Mouse (Mus musculus): ENCODE data around the gene Tie1.

Tie1 gene

DNA sequence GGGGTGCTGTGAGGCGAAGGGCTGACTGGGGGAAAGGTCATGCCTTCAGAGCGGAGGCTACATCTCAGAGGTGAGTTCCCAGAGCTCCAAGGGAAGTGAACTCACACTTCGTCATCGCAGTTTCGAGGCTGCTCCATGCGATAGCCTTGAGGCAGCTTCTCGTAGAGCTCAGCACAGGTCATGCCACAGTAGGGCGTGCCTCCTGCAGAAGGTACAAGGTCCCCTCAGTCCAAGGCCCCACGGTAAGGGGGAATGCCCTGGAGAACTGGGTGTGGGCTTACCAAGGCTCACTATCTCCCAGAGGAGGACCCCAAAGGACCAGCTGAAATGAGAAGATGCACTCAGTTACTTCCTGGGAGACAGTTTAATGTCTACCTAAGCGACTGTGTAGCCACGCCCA, 17.2 kb downstream of the Tie1 start:
- no peak for DNase-seq (ENCODE audit: low read depth)

DNA sequence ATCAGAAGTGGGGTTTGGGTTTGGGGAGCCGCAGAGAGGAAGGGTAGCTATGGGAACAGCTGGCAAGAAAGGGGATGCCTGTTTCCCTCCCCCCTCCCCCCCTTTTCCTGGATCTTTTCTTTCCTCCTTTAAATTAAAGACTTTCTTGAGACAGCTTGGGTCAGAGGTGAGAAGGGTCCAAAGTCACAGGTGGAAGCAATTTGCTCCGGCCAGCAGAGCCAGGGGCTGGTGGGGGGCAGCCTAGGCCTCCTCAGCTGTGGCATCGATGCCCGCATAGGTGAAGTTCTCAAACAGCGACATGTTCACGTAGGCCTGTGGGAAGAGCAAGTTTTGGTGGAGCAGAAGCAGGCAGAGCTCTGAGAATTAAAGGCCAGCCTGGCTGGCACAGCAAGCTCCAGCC, 18.6 kb downstream of the Tie1 start:
- DNase-seq (ENCODE audit: low read depth) = no peak

DNA sequence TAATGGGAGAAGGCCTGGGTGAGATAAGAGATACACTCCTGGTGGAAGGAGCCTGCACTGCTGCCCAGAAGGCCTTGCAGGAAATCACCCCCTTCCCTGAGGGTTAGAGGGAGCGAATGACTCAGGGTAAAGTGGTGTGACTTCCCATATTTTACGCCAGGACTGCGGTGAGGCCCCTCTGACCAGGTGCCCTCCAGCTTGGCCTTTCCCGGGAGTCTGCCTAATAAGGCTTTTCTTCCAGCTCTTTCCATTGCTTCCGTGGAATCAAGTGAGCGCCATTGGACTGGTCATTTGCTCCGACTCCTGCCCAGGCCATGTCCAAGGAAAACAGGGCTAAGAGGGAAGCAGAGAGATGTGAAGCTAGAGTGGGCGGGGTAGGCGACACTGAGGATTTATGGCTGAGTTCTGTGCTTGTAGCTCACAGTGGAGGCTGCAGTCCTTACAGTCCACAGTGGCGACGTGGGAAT, 24.1 kb downstream of the Tie1 start:
- peak; percentile 23 for DNase-seq (ENCODE audit: low read depth)

DNA sequence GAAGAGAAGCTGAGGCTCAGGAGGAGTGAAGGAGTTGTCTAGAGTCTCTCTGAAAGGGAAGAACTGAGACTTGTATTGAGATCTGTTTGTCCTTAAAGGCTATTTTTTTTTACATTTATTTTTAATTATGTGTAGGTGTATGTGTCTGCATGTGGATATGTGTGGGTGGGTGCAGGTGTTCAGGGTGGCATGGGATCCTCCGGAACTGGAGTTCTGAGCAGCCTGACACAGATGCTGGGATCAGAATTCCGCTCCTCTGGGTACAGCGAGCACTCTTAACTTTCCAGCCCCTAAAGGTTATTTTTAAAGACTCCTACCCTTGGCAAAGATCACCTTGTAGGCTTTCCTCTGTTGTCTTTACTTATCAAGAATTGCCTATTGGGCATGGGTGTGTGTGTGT, 24.9 kb downstream of the Tie1 start:
- no peak for DNase-seq (ENCODE audit: low read depth)

DNA sequence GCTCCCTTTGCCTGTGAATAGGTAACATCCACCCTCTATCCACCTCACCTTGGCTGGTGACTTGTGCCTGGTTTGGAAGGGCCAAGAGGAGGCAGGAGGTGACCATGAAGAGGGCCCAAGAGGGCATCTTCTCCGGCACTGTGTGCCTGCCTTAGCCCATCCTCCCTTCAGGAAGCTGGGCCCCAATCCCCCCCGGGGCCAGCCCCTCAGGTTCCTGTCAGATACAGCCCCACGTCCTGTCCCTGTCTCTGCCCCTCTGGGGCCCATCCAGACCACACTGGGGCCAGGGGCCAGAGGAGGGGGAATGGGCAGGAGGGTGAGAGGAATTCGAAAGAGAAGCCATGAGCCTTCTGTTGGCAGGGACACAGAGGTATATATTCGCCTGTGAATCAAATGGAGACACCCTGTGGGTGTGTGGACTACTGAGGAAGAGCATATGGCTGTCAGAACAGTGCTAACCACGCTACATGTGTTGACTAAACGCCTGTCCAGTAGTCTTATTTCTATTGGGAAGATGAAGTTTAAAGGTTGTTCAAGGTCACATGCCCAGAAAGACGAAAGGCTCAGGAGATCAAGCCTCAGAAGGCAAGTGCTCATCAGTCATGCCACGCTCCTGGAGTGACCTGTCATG, 32.4 kb downstream of the Tie1 start, which contains the start of gene Mpl:
TSS of gene Mpl (minus strand) at position 169 of the 631 bp plus-strand sequence.
- DNase-seq (ENCODE audit: low read depth) = no peak

DNA sequence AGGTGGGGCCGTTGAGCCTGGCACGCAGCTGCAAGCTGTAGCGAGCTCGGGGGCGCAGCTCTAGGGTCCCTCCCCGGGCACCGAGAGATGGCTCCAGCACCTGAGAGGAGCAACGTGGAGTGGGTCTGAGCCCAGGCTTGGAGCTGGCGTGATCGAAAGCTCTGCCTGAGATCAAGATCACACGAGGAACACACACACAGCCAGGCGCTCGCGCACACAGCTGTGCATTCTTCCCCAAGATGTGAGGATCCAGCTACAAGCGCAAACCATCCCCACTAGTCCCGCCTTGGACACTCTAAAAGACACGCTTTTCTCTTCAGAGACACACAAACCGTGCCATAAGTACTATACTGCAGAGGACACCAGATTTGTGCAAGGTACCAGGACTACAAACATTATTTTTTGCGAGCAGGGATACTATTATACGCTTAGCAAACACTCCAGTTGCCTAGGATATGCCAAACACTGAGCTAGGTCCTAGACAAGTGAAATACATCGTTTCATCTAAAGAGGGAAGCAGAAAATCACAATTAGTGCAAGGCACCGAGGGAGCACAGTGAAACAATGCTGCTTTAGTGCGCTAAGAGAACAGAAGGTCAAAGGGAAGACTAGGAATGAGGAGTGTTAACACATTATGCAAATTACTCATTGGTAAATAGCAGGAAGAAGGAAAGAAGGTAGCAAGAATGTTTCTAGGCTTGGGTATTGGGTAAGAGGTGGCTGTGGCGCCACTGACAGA, 43.3 kb downstream of the Tie1 start:
- DNase-seq (ENCODE audit: low read depth) = no peak

DNA sequence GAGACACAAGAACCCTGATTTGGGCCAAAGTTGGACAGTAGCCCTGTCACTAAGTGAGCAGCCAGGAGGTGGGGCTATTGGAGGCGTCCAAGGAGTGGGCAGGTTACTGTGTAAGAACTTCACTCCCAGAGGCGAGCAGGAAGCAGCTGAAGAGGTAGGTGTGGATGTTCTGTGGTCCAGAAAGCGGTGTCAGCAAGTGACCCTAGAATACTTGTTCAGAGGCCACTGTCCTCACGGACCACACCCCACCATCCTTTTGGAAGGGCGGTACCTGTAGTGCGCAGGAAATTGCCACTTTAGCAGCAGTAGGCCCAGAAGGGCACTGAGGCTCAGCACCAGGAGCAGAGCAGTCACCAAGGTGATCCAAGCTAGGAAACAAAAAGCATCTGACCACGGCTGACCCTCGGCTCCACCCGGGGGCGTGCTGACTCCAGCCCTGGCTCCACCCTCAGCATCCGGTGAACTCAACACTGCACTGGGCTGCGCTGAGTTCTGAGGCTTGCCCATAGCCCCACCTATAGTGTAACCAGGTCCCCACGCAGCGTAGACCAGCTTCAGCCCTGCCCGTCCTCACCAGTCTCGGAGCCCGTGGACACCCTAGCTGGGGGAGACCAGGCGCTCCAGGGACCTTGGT, 44.0 kb downstream of the Tie1 start:
- DNase-seq (ENCODE audit: low read depth) = no peak

DNA sequence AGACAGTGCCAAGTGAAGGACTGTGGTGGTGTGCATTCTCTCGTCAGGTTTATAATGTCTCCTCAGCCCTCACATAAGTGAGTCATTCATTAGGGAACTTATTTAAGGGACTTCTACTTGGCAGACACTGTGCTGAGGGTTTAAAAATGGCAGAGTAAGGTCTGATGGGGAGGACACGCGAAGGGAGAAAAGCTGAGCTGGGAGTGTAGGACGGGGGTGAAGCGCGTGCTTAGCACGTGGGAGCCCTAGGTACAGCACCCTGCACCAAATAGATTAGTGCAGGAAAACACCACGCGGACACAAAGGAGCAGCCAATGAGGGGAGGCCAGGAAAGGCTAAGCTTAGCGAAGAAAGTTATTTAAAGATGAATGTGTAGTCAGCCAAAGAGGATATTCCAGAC, 44.8 kb downstream of the Tie1 start:
- no peak for DNase-seq (ENCODE audit: low read depth)

DNA sequence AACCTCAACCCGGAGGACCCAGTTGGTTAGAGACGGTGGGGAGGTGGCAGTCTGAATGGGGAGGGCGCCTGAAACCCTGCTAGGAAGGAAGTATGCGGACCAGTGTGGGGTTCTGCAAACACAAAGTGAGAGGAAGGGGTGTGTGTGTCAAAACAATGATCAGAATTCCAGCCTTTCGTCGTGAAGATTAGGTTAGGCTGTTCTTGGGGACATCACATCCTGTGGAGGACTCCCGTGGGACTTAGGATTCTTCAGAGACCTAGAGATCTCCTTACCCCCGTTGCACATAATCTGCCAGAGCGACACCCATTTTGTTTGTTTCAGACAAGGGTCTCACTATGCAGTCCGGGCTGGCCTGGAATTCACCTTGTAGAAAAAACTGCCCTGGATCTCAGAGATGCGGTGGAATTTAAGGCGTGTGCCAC, 52.0 kb downstream of the Tie1 start:
- DNase-seq (ENCODE audit: low read depth) = no peak

DNA sequence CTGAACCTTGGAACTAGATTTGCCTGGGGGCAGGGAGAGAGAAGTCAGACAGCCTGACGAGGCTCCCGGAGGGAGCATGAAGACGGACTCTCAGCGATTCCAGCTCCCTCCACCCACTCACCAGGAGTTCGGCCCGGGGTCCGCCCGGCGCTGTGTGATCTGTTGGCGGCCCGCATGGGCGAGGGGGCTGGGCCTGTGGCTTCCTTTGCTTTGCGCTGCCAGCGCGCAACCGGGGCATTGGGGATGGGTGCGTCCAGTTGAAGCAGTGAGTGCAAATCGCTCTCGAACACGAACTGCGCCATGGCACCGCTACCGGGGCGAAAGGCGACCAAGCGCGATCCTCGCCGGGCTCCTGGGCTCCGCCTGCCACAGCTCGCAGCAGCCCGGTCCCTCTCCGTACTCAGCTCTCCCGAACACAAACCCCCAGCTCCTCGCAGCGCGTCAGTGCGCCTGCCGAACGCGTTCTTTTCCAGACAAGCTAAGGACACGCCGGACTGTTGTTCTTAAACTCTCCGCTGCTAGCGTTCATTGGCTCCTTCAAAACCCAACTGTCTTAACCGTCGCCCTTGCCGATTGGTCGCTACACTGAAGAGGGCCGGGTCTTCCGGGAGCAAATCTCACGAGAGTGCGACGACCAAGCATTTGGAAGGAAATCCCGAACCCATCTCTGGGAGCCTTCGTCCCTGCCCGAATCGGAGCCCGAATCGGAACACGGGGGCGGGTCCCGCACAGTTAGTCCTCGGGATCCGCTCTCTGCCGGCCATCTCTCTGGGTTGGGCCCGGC, 52.8 kb downstream of the Tie1 start, which contains the start of gene Cdc20:
TSS of gene Cdc20 (minus strand) at position 533 of the 784 bp plus-strand sequence.
- peak; percentile 87 for DNase-seq (ENCODE audit: low read depth)

DNA sequence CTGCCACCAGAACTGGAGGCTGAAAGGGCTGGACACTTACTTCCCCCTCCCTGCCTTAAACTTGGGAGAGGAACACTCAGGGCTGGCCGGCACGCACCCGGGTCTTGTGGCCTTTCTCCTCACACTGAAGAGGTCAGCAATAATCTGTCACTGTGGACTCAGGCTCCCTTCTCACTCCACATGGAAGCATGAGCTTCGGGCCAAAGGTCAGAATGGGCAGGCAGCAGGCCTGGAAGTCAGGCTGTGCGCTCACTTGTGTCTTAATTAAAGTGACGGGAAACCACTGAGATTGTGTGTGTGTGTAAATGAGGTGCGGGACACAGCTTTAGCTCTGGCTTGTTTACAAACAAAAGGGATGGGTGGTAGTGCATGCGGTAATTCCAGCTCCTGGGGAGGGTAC, 57.5 kb downstream of the Tie1 start:
- no peak for DNase-seq (ENCODE audit: low read depth)

DNA sequence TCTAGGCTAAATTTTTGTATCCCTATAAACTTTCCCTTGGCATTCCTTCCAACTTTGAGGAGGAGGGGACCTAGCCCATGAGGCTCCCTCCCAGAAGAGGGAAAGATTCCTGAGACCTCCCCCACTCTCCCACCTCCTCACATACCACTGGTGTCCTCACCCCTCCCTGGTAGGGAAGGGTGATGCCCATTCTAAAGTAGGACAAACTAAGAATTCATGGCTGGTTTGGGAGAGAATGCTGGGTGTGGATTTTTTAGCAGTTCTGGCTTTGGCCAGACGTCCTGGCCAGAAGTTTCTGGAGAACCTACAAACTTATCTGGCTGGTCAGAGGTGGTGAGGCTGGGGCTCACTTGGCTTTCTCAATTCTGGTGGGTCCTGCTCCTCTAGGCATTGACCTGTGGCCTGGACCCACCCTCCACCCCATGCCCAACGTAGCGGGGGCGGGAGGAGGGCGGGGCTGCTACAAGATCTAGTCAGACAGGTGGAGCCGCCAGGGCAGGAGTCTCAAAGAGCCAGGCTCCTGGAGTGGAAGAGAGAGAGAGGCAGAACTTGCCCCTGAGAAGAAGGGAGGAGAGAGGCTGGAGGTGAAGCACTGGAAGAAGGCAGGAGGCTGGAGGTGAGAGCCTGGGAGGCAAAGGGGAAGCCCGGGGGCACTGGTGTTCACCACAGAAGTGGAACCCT, 60.5 kb downstream of the Tie1 start:
- no peak for DNase-seq (ENCODE audit: low read depth)

DNA sequence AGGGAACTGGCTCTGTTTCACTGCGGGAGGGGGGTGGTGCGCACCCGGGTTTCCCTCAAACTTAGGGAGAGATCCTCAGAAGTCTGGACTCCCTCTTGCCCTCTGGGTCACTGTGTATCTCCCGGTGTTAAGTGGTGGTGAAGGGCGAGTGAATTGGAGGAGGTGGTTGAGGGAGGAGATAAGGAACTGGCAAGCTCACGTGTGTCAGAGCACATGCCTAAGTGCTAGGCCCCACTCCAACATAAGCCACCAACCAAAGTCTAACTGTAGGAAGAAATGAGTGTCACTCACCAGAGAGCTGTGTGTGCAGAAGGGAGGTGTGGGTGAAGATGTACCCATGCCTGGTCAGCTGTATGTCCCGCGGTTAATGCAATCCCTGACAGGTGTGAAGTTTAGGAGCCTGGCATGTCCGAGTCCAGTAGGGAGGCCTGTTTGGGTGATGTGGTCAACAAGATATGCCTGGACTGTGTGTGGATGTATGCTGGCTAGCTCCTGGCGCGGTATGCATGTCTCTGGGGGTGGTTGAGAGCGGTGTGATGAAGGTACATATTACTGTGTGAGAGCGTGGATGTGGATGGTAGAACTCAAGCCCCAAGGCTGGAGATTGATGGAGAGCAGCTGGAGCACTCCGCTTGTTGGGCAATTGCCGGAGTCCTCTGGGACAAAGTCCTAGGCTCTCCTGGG, 61.2 kb downstream of the Tie1 start:
- no peak for DNase-seq (ENCODE audit: low read depth)

DNA sequence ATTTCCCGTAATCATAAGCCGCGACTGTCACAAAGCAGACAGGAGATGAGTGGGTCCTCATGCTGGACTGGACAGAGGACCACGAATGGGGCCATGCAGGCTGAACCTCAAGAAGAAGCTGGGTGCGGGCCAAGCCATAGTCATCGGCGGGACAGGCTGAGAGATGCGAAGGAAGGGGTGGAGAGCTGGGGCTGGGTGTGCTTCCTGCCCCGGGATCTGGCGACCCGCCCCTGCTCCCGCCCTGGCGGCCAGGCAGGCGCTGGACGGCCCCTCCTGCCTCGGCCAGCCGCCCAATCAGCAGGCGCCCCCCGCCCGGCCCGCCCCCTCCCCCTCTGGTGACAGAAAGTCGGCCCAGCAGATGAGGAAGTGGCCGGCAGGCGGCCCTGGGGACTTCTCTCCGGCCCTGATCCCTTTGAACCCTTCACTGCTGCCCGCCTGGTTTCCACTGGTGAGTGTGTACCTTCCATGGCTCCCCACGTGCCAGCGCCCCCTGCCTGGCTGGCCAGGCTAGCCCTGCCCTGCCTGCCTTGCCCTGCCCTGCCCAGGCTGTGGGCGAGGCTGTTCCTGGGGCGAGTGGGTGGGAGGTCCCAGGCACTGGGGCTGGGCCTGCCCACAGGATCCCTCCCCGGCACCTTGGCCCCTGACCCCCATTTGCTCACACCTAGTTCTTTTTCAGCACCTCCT, 62.0 kb downstream of the Tie1 start, which contains the start of gene Elovl1:
TSS of gene Elovl1 (plus strand) at position 326 of the 684 bp plus-strand sequence.
- peak; percentile 72 for DNase-seq (ENCODE audit: low read depth)

DNA sequence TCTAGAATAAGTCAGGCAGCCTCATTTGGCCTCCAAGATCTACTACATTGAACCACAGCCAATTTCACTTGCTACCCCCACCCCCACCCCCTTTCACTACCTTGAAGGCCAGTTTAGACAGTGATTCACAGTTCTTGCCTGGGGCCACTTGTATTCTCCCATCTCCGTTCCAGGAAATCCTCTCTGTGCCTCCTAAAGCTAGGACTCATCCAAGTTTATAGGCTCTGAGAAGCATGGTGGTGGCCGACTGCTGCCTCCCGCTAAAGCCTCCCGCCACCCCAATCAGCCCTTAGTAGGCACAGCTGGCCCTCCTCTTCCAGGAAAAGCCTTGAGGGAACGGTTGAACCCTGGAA, 62.5 kb downstream of the Tie1 start:
- no peak for DNase-seq (ENCODE audit: low read depth)

DNA sequence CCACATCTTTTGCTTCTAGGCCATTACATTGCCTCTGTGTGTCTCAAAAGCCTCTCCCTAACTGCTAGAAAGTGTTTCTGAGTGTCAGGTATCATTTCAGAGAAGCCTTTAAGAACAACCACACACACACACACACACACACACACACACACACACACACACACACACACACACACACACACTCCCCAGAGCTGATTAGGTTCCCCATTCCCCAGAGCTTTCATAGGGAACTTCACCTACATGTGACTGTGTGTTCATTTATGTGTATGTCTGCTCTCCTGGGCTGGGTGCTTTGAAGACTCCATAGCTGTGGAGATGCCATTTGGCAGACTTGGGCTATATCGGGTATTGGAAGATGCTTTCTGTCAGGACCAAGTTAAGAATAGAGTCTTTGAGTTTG, 64.5 kb downstream of the Tie1 start:
- no peak for DNase-seq (ENCODE audit: low read depth)

DNA sequence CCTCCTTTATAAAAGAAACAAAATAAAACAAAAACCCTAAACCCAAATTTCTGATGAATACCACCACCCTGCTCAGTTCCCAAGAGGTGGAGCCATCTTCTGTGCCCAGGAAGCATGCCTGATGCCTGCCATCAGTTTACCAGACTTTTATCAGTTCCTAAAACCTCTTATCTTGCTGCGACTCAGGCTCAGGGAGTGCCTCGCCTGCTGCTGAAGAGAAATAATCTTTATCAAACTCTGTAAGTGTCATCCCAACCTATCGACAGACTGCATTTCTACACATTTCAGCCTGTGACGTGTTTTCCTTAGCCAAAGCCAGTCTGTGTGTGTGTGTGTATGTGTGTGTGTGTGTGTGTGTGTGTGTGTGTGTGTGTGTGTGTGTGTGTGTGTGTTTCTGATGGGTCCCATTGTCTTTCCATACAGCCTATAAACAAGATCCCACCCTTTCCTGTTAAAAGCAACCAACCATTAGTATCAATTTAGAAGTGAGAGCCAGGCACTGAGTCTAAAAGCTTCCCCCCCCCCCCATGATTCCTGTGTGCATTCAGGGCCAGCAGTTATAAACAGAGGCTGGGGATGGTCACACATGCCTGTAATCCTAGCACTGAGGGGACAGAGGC, 65.2 kb downstream of the Tie1 start:
- DNase-seq (ENCODE audit: low read depth) = no peak

DNA sequence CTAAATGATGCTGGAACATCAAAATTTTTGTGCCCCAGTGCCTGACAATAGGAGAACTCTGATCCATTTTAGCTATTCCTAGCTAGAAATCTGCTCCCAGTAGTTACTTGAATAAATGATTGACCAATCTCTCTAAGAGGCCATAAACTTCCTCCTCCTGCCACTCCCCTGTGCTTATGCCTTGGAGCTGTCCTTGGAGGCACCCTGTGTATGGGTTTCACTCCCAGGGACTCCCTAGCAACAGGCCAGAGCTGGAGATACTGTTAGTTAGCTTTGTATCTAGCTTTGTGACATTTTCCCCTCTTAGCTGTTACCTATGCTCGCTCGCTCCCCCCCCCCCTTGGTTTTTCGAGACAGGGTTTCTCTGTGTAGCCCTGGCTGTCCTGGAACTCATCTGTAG, 68.5 kb downstream of the Tie1 start:
- no peak for DNase-seq (ENCODE audit: low read depth)

Data from c-Kit-positive CD71-negative TER-119-negative erythroid progenitor cells, embryonic 14.5 days (primary cell).